Mouse (Mus musculus): ENCODE data around the gene Setd6.
A peak's percentile ranks its signal among the peaks of the same experiment; 100 is the strongest.

The Setd6 gene

GRCm38 (mm10) chr8:95715676-95716531 lies at the start of gene Setd6:
Gene Setd6, plus strand, starts transcription at chr8:95715881.
- DNase-seq = peak; percentile 85

GRCm38 (mm10) chr8:95668163-95668958 lies 47.3 kb upstream of the Setd6 start:
- no peak for DNase-seq

- DNase-seq = no peak
Observed at GRCm38 (mm10) chr8:95669967-95670366, 45.7 kb upstream of the Setd6 start.

GRCm38 (mm10) chr8:95671861-95672260 lies 43.8 kb upstream of the Setd6 start:
- DNase-seq = no peak

- no peak for DNase-seq
Observed at GRCm38 (mm10) chr8:95672811-95673210, 42.9 kb upstream of the Setd6 start.

GRCm38 (mm10) chr8:95676631-95677030 lies 39.0 kb upstream of the Setd6 start, which contains the start of gene Ndrg4:
Gene Ndrg4, plus strand, starts transcription at chr8:95676980.
- DNase-seq = no peak

GRCm38 (mm10) chr8:95677591-95678023 lies 38.1 kb upstream of the Setd6 start:
- DNase-seq = no peak

- DNase-seq = peak; percentile 60
Observed at GRCm38 (mm10) chr8:95678024-95678611, 37.6 kb upstream of the Setd6 start.

- DNase-seq = peak; percentile 84
Observed at GRCm38 (mm10) chr8:95688073-95688672, 27.5 kb upstream of the Setd6 start.

- no peak for DNase-seq
Observed at GRCm38 (mm10) chr8:95690929-95691541, 24.6 kb upstream of the Setd6 start.

GRCm38 (mm10) chr8:95694631-95695030 lies 21.1 kb upstream of the Setd6 start:
- peak; percentile 63 for DNase-seq

- DNase-seq = no peak
Observed at GRCm38 (mm10) chr8:95696661-95697060, 19.0 kb upstream of the Setd6 start.

- DNase-seq = peak; percentile 91
Observed at GRCm38 (mm10) chr8:95697128-95697527, 18.6 kb upstream of the Setd6 start.

- no peak for DNase-seq
Observed at GRCm38 (mm10) chr8:95698179-95698578, 17.5 kb upstream of the Setd6 start.

GRCm38 (mm10) chr8:95700282-95700681 lies 15.4 kb upstream of the Setd6 start:
- peak; percentile 68 for DNase-seq

- DNase-seq = peak; percentile 31
Observed at GRCm38 (mm10) chr8:95701809-95702208, 13.9 kb upstream of the Setd6 start.

- peak; percentile 90 for DNase-seq
Observed at GRCm38 (mm10) chr8:95702480-95703446, 12.9 kb upstream of the Setd6 start.

- DNase-seq = peak; percentile 90
Observed at GRCm38 (mm10) chr8:95703461-95704260, 12.0 kb upstream of the Setd6 start.

GRCm38 (mm10) chr8:95704538-95704937 lies 11.1 kb upstream of the Setd6 start:
- DNase-seq = peak; percentile 4

GRCm38 (mm10) chr8:95709579-95709978 lies 6.1 kb upstream of the Setd6 start:
- peak; percentile 4 for DNase-seq

All from right cerebral cortex, postnatal 14 days (tissue).